Mouse (Mus musculus) natural killer cell, adult 2 months (primary cell): ENCODE measurements around the gene Olfr1030.
"Not testable (repeated sequence)": the region's sequence is repeated elsewhere in the genome, so short reads cannot be mapped to it uniquely, and the experiment has no call there.

Experiments used
- DNase-seq, 2 experiments: peaks; one replicate each; pipeline ENCODE4 v3.0.0; 2022; ENCODE audit warnings: low spot score in 2 of 2

Olfr1030 gene

GRCm38 (mm10) chr2:85978976-85979375, at the start of gene Olfr1030:
TSS of gene Olfr1030 (plus strand) at chr2:85979276.
- no peak for DNase-seq

GRCm38 (mm10) chr2:85950137-85950536, 28.9 kb upstream of the Olfr1030 start, which contains the start of gene Olfr1028:
TSS of gene Olfr1028 (plus strand) at chr2:85950437.
- no peak for DNase-seq

- no peak for DNase-seq
These were observed 5.5 kb upstream of the Olfr1030 start, which contains the start of gene Olfr1029 for GRCm38 (mm10) chr2:85973595-85973994. TSS of gene Olfr1029 (plus strand) at chr2:85973895.

GRCm38 (mm10) chr2:85990004-85990403, 10.9 kb downstream of the Olfr1030 start, which contains the start of gene Olfr1031:
TSS of gene Olfr1031 (plus strand) at chr2:85990304.
- DNase-seq, result no peak

GRCm38 (mm10) chr2:86005240-86005639, 26.2 kb downstream of the Olfr1030 start, which contains the start of gene Olfr1032:
TSS of gene Olfr1032 (plus strand) at chr2:86005540.
- no peak for DNase-seq

GRCm38 (mm10) chr2:86020406-86020805, 41.3 kb downstream of the Olfr1030 start, which contains the start of gene Olfr1033:
TSS of gene Olfr1033 (plus strand) at chr2:86020633.
- DNase-seq, result not testable (repeated sequence)

GRCm38 (mm10) chr2:86021518-86021917, 42.4 kb downstream of the Olfr1030 start:
- DNase-seq, result not testable (repeated sequence)
